Mouse (Mus musculus): ENCODE measurements at regions not wholly inside any gene's neighbourhood (a gene's known extent, or its start where the extent isn't known, plus 50 kb on each side); places are given as distances from the start of the nearest gene placed in this dataset.

DNA sequence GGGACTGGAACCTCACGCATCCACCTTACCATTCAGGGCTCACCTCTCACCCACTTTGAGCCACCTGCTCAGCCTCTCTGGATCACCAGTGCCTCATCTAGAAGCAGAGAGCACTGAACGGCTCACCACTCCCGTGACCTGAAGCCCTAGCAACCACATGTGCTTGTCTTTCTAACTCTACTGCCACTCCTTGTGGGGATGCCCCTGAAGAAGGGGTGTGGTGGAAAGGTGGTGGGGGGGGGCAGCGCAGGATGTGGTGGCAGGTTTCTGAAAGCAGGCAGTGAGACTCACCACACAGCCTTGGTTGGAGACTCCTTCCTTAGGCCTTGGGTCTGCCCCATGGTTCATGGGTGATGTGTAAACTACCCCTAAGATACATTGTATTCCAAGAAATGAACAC, 199.6 kb downstream of the Bcl2l11 start:
- ATAC-seq (replicated peaks; ENCODE audit: low FRiP score) = no peak

GRCm38 (mm10) chr2:128330833-128331232, 205.0 kb downstream of the Bcl2l11 start:
- Histone ChIP-seq H3K4me2 (no peak overlapping the region), H3K4me1 (peaks cover 36% of the 10 kb centered on the region), H3K27ac (no peak overlapping the region), H3K4me3 (replicated peaks) (no peak overlapping the region), H3K36me3 (no peaks in the 10 kb centered on the region), H3K9ac (no peak overlapping the region), H3K9me3 (replicated peaks) (no peaks in the 10 kb centered on the region), H3K27me3 (peaks cover 13% of the 10 kb centered on the region)
- ATAC-seq (replicated peaks; ENCODE audit: low FRiP score) = no peak
- 58% methylated on average over 9 of the region's 9 CpGs for WGBS

More for the DNA sequence above, 199.6 kb downstream of the Bcl2l11 start:
- no peak overlapping the region for H3K27ac ChIP-seq
- peaks cover 5% of the 10 kb centered on the region for H3K27me3 ChIP-seq
- H3K4me3 ChIP-seq (replicated peaks) = no peak overlapping the region
- H3K36me3 ChIP-seq = no peaks in the 10 kb centered on the region
- no peak overlapping the region for H3K9ac ChIP-seq
- H3K4me1 ChIP-seq = peaks cover 14% of the 10 kb centered on the region
- no peak overlapping the region for H3K4me2 ChIP-seq
- WGBS = 90% methylated on average over 4 of the region's 4 CpGs
- H3K9me3 ChIP-seq (replicated peaks) = no peaks in the 10 kb centered on the region

- Histone ChIP-seq H3K27ac (no peak overlapping the region), H3K4me2 (no peak overlapping the region), H3K27me3 (peaks cover 13% of the 10 kb centered on the region), H3K9ac (no peak overlapping the region), H3K36me3 (no peaks in the 10 kb centered on the region), H3K4me1 (peaks cover 37% of the 10 kb centered on the region), H3K9me3 (replicated peaks) (no peaks in the 10 kb centered on the region), H3K4me3 (replicated peaks) (no peak overlapping the region)
- 45% methylated on average over 10 of the region's 10 CpGs for WGBS
- ATAC-seq (replicated peaks; ENCODE audit: low FRiP score) = 0 out of 2 replicates have a peak, but pooled peaks have one; percentile 50
These were observed 205.4 kb downstream of the Bcl2l11 start for GRCm38 (mm10) chr2:128331275-128331674.

DNA sequence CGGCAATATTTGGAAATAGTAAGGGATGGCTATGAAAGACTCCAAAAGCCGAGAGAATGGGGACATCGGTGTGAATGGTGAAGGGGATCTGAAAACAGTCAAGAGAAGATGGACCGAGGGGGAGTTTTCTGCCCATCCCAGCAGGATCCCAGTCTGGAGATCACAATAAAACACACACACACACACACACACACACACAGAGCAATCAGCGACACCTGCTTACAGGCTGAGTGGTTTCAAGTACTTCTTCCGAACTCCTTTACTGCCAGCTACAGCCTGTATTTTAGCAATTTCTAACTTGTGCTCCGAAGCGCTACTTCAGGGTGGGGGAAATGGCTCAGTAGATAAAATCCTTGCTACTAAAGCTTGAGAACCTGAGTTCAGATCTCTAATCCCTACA, 205.8 kb downstream of the Bcl2l11 start:
- Histone ChIP-seq H3K27ac (no peak overlapping the region), H3K9me3 (replicated peaks) (no peaks in the 10 kb centered on the region), H3K36me3 (no peaks in the 10 kb centered on the region), H3K4me1 (peaks cover 37% of the 10 kb centered on the region), H3K4me3 (replicated peaks) (no peak overlapping the region), H3K9ac (no peak overlapping the region), H3K27me3 (peaks cover 13% of the 10 kb centered on the region), H3K4me2 (no peak overlapping the region)
- WGBS = 47% methylated on average over 8 of the region's 8 CpGs
- ATAC-seq (replicated peaks; ENCODE audit: low FRiP score) = no peak

DNA sequence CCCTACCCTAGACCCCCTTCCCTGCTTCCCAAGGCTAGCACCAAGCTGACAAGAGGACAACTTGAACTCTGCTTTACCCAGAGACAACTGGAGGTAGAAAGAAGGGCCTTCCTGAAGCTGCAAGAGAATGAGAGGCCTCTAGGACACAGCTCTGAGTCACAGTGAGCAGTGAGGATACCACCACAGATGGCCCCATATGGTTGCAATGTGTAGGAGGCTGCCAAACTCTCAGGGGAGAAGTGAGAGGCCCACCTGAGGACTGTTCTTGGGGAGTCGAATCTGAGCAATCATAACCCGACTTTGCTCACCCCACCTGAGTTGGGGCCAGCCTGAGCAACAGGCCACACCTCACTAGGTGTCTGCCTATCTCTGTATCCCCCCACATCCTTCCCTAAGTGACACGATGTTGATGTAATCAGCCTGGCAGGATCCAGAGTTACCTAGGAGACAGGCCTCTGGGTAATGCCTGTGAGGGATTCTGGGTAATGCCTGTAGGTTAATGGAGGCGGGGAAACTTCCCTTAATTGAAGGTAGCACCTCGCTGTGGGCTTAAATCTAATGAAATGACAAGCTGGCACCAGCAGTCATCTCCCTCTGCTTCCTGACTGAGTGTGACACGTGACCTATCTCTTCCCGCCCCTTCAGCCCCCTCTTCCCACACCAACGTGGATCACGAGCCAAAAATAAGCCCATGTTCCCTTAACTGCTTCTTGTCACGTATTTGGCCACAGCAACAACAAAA, 207.7 kb downstream of the Bcl2l11 start:
- no peak for ATAC-seq (replicated peaks; ENCODE audit: low FRiP score)
- H3K36me3 ChIP-seq = no peaks in the 10 kb centered on the region
- H3K4me2 ChIP-seq = no peak overlapping the region
- H3K4me3 ChIP-seq (replicated peaks) = no peak overlapping the region
- H3K27me3 ChIP-seq = peaks cover 13% of the 10 kb centered on the region
- no peak overlapping the region for H3K9ac ChIP-seq
- H3K9me3 ChIP-seq (replicated peaks) = no peaks in the 10 kb centered on the region
- peaks cover 53% of the 10 kb centered on the region for H3K4me1 ChIP-seq
- 67% methylated on average over 10 of the region's 10 CpGs for WGBS
- no peak overlapping the region for H3K27ac ChIP-seq

DNA sequence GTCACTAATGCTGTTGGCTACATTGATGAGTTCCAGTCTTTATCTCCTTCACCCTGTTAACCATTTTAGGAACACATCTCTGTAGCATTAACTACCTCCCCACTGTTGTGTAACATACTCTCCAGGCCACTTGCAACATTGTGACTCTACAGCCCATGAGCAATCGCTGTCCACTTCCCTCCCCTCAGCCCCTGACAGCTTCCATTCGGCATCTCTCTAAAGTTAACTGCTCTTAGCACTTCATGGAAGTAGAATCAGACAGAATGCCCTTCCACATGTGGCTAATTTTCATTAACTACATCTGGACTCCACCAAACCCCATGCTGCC, 208.3 kb downstream of the Bcl2l11 start:
- ATAC-seq (replicated peaks; ENCODE audit: low FRiP score) = no peak
- Histone ChIP-seq H3K4me1 (peaks cover 59% of the 10 kb centered on the region), H3K27ac (no peak overlapping the region), H3K4me2 (no peak overlapping the region), H3K9me3 (replicated peaks) (no peaks in the 10 kb centered on the region), H3K27me3 (peaks cover 13% of the 10 kb centered on the region), H3K4me3 (replicated peaks) (no peak overlapping the region), H3K36me3 (no peaks in the 10 kb centered on the region), H3K9ac (no peak overlapping the region)
- 52% methylated on average over 2 of the region's 2 CpGs for WGBS

DNA sequence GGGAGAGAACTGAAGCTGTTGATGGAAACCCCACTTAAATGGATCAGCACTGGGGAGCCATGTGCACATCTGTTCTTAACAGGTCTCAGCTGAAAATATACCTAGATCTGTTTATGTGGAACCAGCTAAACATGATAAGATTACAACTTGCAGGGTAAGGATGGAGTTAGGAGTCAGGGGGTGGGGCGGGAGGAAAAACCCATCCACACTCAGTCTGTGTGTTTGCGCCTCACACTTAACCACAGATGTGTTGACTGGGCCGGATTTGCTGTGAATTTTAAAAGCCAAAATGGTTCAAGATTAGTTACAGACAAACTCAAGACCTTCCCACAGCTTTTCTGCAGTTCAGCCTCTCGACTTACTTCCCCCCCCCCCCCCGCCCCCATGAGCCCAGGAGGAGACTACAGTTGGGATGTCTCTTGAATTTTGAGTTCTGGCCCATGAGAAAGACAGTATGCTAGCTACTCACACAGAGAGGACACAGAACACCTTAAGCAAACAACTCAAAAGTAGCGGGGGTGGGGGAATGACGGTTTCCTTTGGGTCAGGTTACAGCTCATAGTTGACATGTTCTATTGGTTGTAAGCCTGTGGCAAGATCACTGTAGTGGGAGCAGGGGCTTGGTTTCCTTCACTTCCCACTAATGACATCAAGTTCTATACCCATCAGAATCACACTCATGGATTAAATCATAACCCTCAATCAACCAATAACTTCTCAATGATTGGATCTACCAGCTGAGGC, 209.1 kb downstream of the Bcl2l11 start:
- no peak; the same call in 1 of the 2 replicates for ATAC-seq (replicated peaks; ENCODE audit: low FRiP score)
- Histone ChIP-seq H3K4me2 (no peak overlapping the region), H3K4me3 (replicated peaks) (no peak overlapping the region), H3K9ac (no peak overlapping the region), H3K27ac (no peak overlapping the region; the same call in 1 of the 2 replicates), H3K4me1 (peaks cover 67% of the 10 kb centered on the region), H3K27me3 (peaks cover 13% of the 10 kb centered on the region), H3K36me3 (no peaks in the 10 kb centered on the region), H3K9me3 (replicated peaks) (no peaks in the 10 kb centered on the region)
- WGBS = 37% methylated on average over 7 of the region's 7 CpGs

DNA sequence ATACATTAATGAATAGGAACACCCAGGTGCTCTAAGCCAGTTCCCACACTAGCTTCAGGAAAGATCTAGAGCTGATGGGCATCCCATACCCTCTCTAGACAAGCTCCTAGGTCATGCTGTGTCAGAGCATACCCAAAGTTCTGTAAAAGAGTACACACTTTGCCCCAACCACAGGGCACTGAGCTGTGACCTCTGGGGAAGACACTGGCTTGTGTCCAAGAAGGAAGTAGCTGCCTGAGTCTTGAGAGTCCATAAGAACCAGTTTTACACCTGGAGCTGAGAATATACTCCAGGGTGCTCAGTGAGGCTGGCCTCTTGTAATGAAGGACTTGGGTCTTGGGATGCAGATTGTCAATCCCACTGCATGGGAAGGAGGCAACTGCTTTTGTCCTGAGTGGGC, 211.4 kb downstream of the Bcl2l11 start:
- peaks cover 62% of the 10 kb centered on the region for H3K4me1 ChIP-seq

GRCm38 (mm10) chr2:128337791-128338190, 212.0 kb downstream of the Bcl2l11 start:
- no peak for ATAC-seq (replicated peaks; ENCODE audit: low FRiP score)
- H3K4me1 ChIP-seq = peaks cover 59% of the 10 kb centered on the region

More for the DNA sequence above, 211.4 kb downstream of the Bcl2l11 start:
- Histone ChIP-seq H3K9ac (no peak overlapping the region), H3K4me2 (no peak overlapping the region), H3K27me3 (peaks cover 6% of the 10 kb centered on the region), H3K4me3 (replicated peaks) (no peak overlapping the region), H3K36me3 (no peaks in the 10 kb centered on the region), H3K9me3 (replicated peaks) (no peaks in the 10 kb centered on the region), H3K27ac (no peak overlapping the region)
- ATAC-seq (replicated peaks; ENCODE audit: low FRiP score) = no peak

DNA sequence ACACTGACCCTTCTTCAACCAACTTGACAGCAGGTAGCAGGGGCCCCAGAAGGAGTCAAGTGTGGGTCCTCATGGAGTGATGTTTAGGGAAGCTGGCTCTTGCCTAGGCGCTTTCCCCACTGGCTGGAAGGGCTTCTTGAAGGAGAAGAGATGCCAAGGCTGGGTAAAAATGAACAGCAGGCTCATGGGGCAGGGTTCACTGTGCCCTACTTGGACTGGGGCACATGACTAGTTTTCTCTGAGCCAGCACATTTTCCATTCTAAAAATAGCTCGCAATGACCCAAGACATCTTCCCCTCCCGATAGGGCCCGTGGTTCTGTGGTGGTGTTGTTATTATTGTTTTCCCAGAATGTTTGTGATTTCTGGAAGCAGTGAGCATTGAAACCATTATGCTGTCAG, 212.6 kb downstream of the Bcl2l11 start:
- no peaks in the 10 kb centered on the region for H3K36me3 ChIP-seq
- no peak overlapping the region for H3K4me3 ChIP-seq (replicated peaks)
- 0 out of 2 replicates have a peak overlapping the region, but pooled peaks have one; percentile 40 for H3K4me2 ChIP-seq
- peak overlapping the region; percentile 91 for H3K27ac ChIP-seq
- 66% methylated on average over 4 of the region's 4 CpGs for WGBS
- H3K9ac ChIP-seq = no peak overlapping the region
- H3K4me1 ChIP-seq = peaks cover 59% of the 10 kb centered on the region
- H3K9me3 ChIP-seq (replicated peaks) = no peaks in the 10 kb centered on the region
- peaks cover 2% of the 10 kb centered on the region; the same call in 1 of the 2 replicates for H3K27me3 ChIP-seq
- ATAC-seq (replicated peaks; ENCODE audit: low FRiP score) = no peak

More at GRCm38 (mm10) chr2:128337791-128338190, 212.0 kb downstream of the Bcl2l11 start:
- Histone ChIP-seq H3K9ac (no peak overlapping the region), H3K4me2 (no peak overlapping the region), H3K4me3 (replicated peaks) (no peak overlapping the region), H3K27me3 (peaks cover 2% of the 10 kb centered on the region), H3K9me3 (replicated peaks) (no peaks in the 10 kb centered on the region), H3K27ac (no peak overlapping the region), H3K36me3 (no peaks in the 10 kb centered on the region)
- 91% methylated on average over 5 of the region's 5 CpGs for WGBS

- WGBS = 5% methylated on average over 8 of the region's 8 CpGs
- peaks cover 54% of the 10 kb centered on the region for H3K4me1 ChIP-seq
- no peaks in the 10 kb centered on the region for H3K36me3 ChIP-seq
- H3K4me2 ChIP-seq = peak overlapping the region; percentile 40
- peaks cover 2% of the 10 kb centered on the region; the same call in 1 of the 2 replicates for H3K27me3 ChIP-seq
- H3K9ac ChIP-seq = no peak overlapping the region
- 0 out of 2 replicates have a peak, but pooled peaks have one; percentile 37 for ATAC-seq (replicated peaks; ENCODE audit: low FRiP score)
- H3K27ac ChIP-seq = peak overlapping the region; percentile 91
- no peak overlapping the region for H3K4me3 ChIP-seq (replicated peaks)
- no peaks in the 10 kb centered on the region for H3K9me3 ChIP-seq (replicated peaks)
These were observed 213.3 kb downstream of the Bcl2l11 start for GRCm38 (mm10) chr2:128339061-128339642.

All from kidney, embryonic 15.5 days (tissue).